Mouse (Mus musculus) left cerebral cortex, postnatal 14 days (tissue): ENCODE results near the gene Wdr76. TPM values are rescaled to one million over a fixed set of nuclear protein-coding genes. Genes with fewer than 3 reads are reported as not detected.

Source experiments
- DNase-seq, 2 experiments: peaks; one replicate each; pipeline ENCODE4 v3.0.0; 2021 to 2022; ENCODE audit warnings: low spot score in 2 of 2, mixed read lengths in 1 of 2
- intact Hi-C: fragments of 180-260 bp; cut with DNase I; formaldehyde crosslinking; loops from one replicate; pipeline ENCODE4 v1.15.1; 2025
- total RNA-seq, 2 experiments: library from RNA; stranded (reverse); gene quantifications; 2 replicates each; pipeline ENCODE4 v1.2.3; 2021

The Wdr76 gene
- total RNA-seq, 2 experiments from 2014 or later, result 4.1 to 4.7 TPM

- intact Hi-C loops, result no loop called here
- DNase-seq, result no peak
Observed at GRCm38 (mm10) chr2:121584705-121585104, 78.2 kb downstream of the Wdr76 start.

DNA sequence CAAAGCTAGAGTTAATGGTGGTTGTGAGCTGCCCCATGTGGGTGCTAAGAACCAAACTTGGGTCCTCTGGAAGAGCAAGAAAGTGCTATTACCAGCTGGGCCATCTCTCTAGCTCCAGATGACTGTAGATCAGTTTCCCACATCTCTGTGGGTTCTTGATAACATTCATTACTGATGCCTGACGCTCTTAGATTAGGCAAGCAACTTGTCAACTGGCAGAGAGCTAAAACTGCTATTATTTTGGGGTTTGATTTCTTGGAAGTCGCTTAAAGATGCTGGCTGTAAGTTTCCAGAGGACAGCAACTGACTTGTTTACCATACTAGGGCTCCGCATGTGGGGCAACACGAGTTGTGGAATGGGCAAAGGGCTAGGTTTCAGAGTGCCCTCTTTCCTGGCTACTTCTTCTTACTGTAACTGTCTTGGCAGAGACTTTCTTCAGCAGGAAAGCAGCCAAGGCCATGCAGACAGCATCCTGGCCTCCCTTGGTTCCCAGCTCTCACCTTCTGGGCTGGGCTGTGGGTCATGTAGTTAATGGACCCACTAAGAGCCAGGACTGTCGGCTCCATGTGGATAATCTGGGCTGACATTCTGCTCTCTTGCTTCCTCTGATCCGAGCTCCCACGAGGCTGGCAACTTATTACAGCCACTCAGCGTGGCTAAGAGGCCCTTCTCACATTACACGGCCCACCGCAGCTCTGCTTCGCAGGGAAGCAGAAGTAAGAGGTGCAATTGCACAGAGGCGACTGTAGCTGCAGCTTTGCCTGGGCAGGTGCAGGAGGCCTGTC lies 81.2 kb downstream of the Wdr76 start:
- DNase-seq, result no peak
- intact Hi-C loops, result no loop called here

- intact Hi-C loops, result no loop called here
- peak in 1 of 2 experiments; percentile 15 for DNase-seq
Observed at GRCm38 (mm10) chr2:121588309-121588694, 81.8 kb downstream of the Wdr76 start.

DNA sequence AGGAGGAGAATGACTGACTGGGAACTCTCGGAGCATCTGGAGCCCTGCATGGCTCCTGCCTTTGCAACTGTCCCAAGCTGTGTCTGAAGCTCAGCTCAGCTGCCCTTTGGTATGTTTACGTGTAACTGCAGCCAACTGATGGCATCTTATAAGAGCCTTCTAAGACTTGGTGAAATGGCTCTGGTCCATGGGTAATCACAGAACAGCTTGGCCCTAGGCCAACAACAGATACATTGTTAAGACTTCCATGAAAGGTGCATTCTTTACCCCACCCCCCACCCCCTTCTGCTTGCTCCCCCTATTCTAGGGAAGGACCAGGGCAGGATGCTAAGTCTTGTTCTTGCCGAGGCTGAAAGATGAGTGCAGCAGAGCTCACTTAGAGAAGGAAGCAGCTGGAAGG lies 87.6 kb downstream of the Wdr76 start:
- DNase-seq, result no peak
- intact Hi-C loops, result no loop called here

Other genes with a start within 250 kb of the Wdr76 start
- 100 to 1,000 TPM; 136 to 152 TPM for gene Trp53bp1, start 235.3 kb upstream of the Wdr76 start, total RNA-seq
- 100 to 1,000 TPM; 489 to 493 TPM for gene Map1a, start 217.1 kb upstream of the Wdr76 start, total RNA-seq
- 10 to 100 TPM; 83.7 to 90.9 TPM for gene Ppip5k1, start 151.3 kb upstream of the Wdr76 start, total RNA-seq
- gene Ckmt1, start 149.0 kb upstream of the Wdr76 start, total RNA-seq, result 100 to 1,000 TPM; 399 to 404 TPM
- under 1 TPM in 1 of 2 experiments, not detected in 1; 0.29 TPM for gene Strc, start 119.6 kb upstream of the Wdr76 start, total RNA-seq
- 100 to 1,000 TPM; 197 to 222 TPM for gene Pdia3, start 92.9 kb upstream of the Wdr76 start, total RNA-seq
- 1 to 10 TPM; 4.7 to 4.8 TPM for gene Catsper2, start 92.9 kb upstream of the Wdr76 start, total RNA-seq
- gene Ell3, start 62.4 kb upstream of the Wdr76 start, total RNA-seq, result not detected
- 100 to 1,000 TPM; 168 to 172 TPM for gene Serf2, start 57.5 kb upstream of the Wdr76 start, total RNA-seq
- gene Hypk, start 53.4 kb upstream of the Wdr76 start, total RNA-seq, result 10 to 100 TPM; 14.9 to 18.8 TPM
- gene Serinc4, start 49.9 kb upstream of the Wdr76 start, total RNA-seq, result under 1 TPM; 0.70 to 0.82 TPM
- gene Mfap1b, start 32.7 kb upstream of the Wdr76 start, total RNA-seq, result 10 to 100 TPM; 40.3 to 41.8 TPM
- gene Mfap1a, start 58 bp upstream of the Wdr76 start, total RNA-seq, result 10 to 100 TPM; 31.9 to 37.9 TPM